Mouse (Mus musculus) MEL (cell line): ENCODE data around the gene Map7d3. TPM values are rescaled to one million over a fixed set of nuclear protein-coding genes. Genes with fewer than 3 reads are reported as not detected.
A peak's percentile ranks its signal among the peaks of the same experiment; 100 is the strongest.

Experiments used
- DNase-seq: peaks from one replicate; pipeline ENCODE4 v3.0.0; 2011; ENCODE audit warnings: low read depth, low spot score
- H3K27ac ChIP-seq: 2 replicates; pipeline ENCODE4 v1.5.1; 2012; ENCODE audit warnings: low read depth, mild to moderate bottlenecking, control low read depth, low read length, moderate library complexity; ENCODE audit not compliant: control insufficient read depth
- H3K27me3 ChIP-seq, 2 experiments: fragments of 150-350 bp in 1 of 2; sonication (generic) in 1 of 2; 2 replicates each; pipeline ENCODE4 v1.6.1; 2012; ENCODE audit warnings: low read length in 2 of 2, mild to moderate bottlenecking in 2 of 2, improper control_type of control experiment in 1 of 2, moderate library complexity in 1 of 2; ENCODE audit not compliant: insufficient read depth in 2 of 2, control insufficient read depth in 1 of 2
- H3K36me3 ChIP-seq, 2 experiments: 2 replicates each; pipeline ENCODE4 v1.6.1; 2012 to 2014; ENCODE audit warnings: low read length in 2 of 2, improper control_type of control experiment in 1 of 2, inconsistent platforms in 1 of 2, mild to moderate bottlenecking in 1 of 2; ENCODE audit not compliant: insufficient read depth in 2 of 2, control insufficient read depth in 1 of 2
- H3K4me1 ChIP-seq, 2 experiments: fragments of 150-350 bp in 1 of 2; sonication (generic) in 1 of 2; 2 replicates each; pipeline ENCODE4 v1.6.1; 2012; ENCODE audit warnings: low read length in 2 of 2, improper control_type of control experiment in 1 of 2, mild to moderate bottlenecking in 1 of 2; ENCODE audit not compliant: insufficient read depth in 2 of 2, control insufficient read depth in 1 of 2
- H3K4me3 ChIP-seq, 2 experiments: fragments of 150-350 bp in 1 of 2; sonication (generic) in 1 of 2; 2 replicates each; pipeline ENCODE4 v1.5.1; 2012; ENCODE audit warnings: low read depth in 2 of 2, low read length in 2 of 2, mild to moderate bottlenecking in 2 of 2, moderate library complexity in 2 of 2, control low read depth in 1 of 2, improper control_type of control experiment in 1 of 2; ENCODE audit not compliant: control insufficient read depth in 1 of 2, insufficient read depth in 1 of 2
- H3K79me2 ChIP-seq: 2 replicates; pipeline ENCODE4 v1.6.1; 2012; ENCODE audit warnings: mild to moderate bottlenecking, low read length, moderate library complexity; ENCODE audit not compliant: control insufficient read depth, poor library complexity, insufficient read depth
- H3K9ac ChIP-seq: 2 replicates; pipeline ENCODE4 v1.6.1; 2012; ENCODE audit warnings: low read depth, mild to moderate bottlenecking, control low read depth, low read length, moderate library complexity; ENCODE audit not compliant: control insufficient read depth, poor library complexity, severe bottlenecking
- H3K9me3 ChIP-seq: fragments of 150-350 bp; sonication (generic); replicated peaks from 2 replicates; pipeline ENCODE4 v1.6.1; 2012; ENCODE audit warnings: mild to moderate bottlenecking, low read length, improper control_type of control experiment, moderate library complexity; ENCODE audit not compliant: insufficient read depth
- CHD1 ChIP-seq: IDR thresholded peaks from 2 replicates; pipeline ENCODE4 v1.6.1; 2012; ENCODE audit warnings: low read depth, mild to moderate bottlenecking, inconsistent platforms, low read length, improper control_type of control experiment
- CTCF ChIP-seq, 3 experiments: IDR thresholded peaks in 2 of 3; conservative IDR thresholded peaks in 1 of 3; 2 replicates each; pipeline ENCODE4 v1.5.1; 2011 to 2012; ENCODE audit warnings: low read length in 3 of 3, low read depth in 2 of 3, mild to moderate bottlenecking in 2 of 3, improper control_type of control experiment in 1 of 3, inconsistent platforms in 1 of 3, mixed read lengths in 1 of 3, moderate library complexity in 1 of 3; ENCODE audit not compliant: control insufficient read depth in 1 of 3, insufficient read depth in 1 of 3, poor library complexity in 1 of 3, severe bottlenecking in 1 of 3
- E2F4 ChIP-seq: IDR thresholded peaks from 2 replicates; pipeline ENCODE4 v1.6.1; 2011; ENCODE audit warnings: low read depth, low read length, improper control_type of control experiment, borderline replicate concordance
- ELF1 ChIP-seq: IDR thresholded peaks from 2 replicates; pipeline ENCODE4 v1.6.1; 2014; ENCODE audit warnings: low read depth, mild to moderate bottlenecking, inconsistent platforms, low read length, improper control_type of control experiment, moderate library complexity
- EP300 ChIP-seq, 2 experiments: IDR thresholded peaks; 2 replicates each; pipeline ENCODE4 v1.6.1; 2011; ENCODE audit warnings: improper control_type of control experiment in 2 of 2, low read length in 2 of 2, low read depth in 1 of 2, mild to moderate bottlenecking in 1 of 2
- KAT2A ChIP-seq: conservative IDR thresholded peaks from 2 replicates; pipeline ENCODE4 v1.6.1; 2012; ENCODE audit warnings: low read depth, low read length, improper control_type of control experiment, inconsistent platforms
- MYB ChIP-seq: IDR thresholded peaks from 2 replicates; pipeline ENCODE4 v1.6.1; 2011; ENCODE audit warnings: mild to moderate bottlenecking, low read depth, low read length, improper control_type of control experiment
- MYC ChIP-seq: IDR thresholded peaks from 2 replicates; pipeline ENCODE4 v1.6.1; 2011; ENCODE audit warnings: low read depth, mild to moderate bottlenecking, low read length, improper control_type of control experiment, moderate library complexity
- NELFE ChIP-seq: IDR thresholded peaks from 2 replicates; pipeline ENCODE4 v1.6.1; 2011; ENCODE audit warnings: low read depth, low read length, improper control_type of control experiment
- POLR2AphosphoS2 ChIP-seq: IDR thresholded peaks from 2 replicates; pipeline ENCODE4 v1.6.1; 2011; ENCODE audit warnings: low read length, improper control_type of control experiment
- RAD21 ChIP-seq: IDR thresholded peaks from 2 replicates; pipeline ENCODE4 v1.6.1; 2011; ENCODE audit warnings: mild to moderate bottlenecking, low read depth, low read length, improper control_type of control experiment
- SMC3 ChIP-seq: IDR thresholded peaks from 2 replicates; pipeline ENCODE4 v1.6.1; 2011; ENCODE audit warnings: low read depth, low read length, improper control_type of control experiment
- TAL1 ChIP-seq: IDR thresholded peaks from 2 replicates; pipeline ENCODE4 v1.6.1; 2012; ENCODE audit warnings: mild to moderate bottlenecking, inconsistent platforms, low read length, moderate library complexity, mixed read lengths
- TBP ChIP-seq: IDR thresholded peaks from 2 replicates; pipeline ENCODE4 v1.8.0; 2011; ENCODE audit warnings: low read depth, low read length, improper control_type of control experiment
- USF1 ChIP-seq: IDR thresholded peaks from 2 replicates; pipeline ENCODE4 v1.6.1; 2014; ENCODE audit warnings: low read depth, mild to moderate bottlenecking, inconsistent platforms, low read length, improper control_type of control experiment, moderate library complexity
- ZC3H11A ChIP-seq: IDR thresholded peaks from 2 replicates; pipeline ENCODE4 v1.6.1; 2012; ENCODE audit warnings: low read depth, mild to moderate bottlenecking, inconsistent platforms, low read length, improper control_type of control experiment
- ZKSCAN1 ChIP-seq: IDR thresholded peaks from 2 replicates; pipeline ENCODE4 v1.6.1; 2012; ENCODE audit warnings: low read depth, mild to moderate bottlenecking, inconsistent platforms, low read length, improper control_type of control experiment, moderate library complexity
- polyA plus RNA-seq, 2 experiments: library from polyadenylated mRNA; stranded (reverse) in 1 of 2; unstranded in 1 of 2; fragments of >175 nt in 1 of 2; fragments of >200 nt in 1 of 2; gene quantifications; 2 replicates each; pipeline versions ENCODE4 v1.2.1 to v1.2.4; 2012; ENCODE audit warnings: low replicate concordance in 2 of 2, low read depth in 1 of 2; ENCODE audit not compliant: insufficient read length in 2 of 2, insufficient read depth in 1 of 2, missing spikeins in 1 of 2
- total RNA-seq: library from RNA; depleted of rRNA; stranded (reverse); fragments of 300-350 nt; gene quantifications from 2 replicates; pipeline ENCODE4 v1.2.3, GENCODE M21; 2012

Map7d3 gene
- total and polyA plus RNA-seq, 3 experiments = not detected

DNA sequence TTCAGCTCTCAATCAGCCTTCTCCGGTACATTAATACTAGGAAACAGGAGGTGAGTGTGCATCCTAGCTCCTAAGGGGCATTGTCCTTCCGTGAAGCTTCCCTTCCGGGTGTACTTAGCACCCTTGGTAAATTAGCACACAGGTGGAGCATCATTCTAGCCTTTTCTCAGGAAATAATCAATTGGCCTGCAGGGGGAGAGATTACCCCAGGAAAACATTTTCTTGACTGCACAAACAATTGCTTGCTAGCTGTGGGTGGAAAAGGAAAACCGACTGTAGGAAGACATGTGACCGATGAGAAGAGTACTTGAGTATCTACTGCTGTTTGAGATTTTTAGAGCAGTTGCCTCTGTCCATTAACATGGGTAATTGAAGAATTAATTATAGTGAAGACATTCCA lies 19.1 kb upstream of the Map7d3 start:
- Histone ChIP-seq H3K4me3 (no peak overlapping the region), H3K36me3 (no peaks in the 10 kb centered on the region), H3K4me1 (no peaks in the 10 kb centered on the region), H3K27ac (no peak overlapping the region), H3K9me3 (no peaks in the 10 kb centered on the region), H3K79me2 (no peaks in the 10 kb centered on the region), H3K9ac (no peak overlapping the region), H3K27me3 (no peaks in the 10 kb centered on the region)
- DNase-seq = no peak
- TF ChIP-seq ZC3H11A = no peak
- no peak for TF ChIP-seq KAT2A
- TF ChIP-seq TBP = no peak
- no peak for TF ChIP-seq E2F4
- TF ChIP-seq POLR2AphosphoS2 = no peak
- TF ChIP-seq CTCF (IDR thresholded peaks at IDR 0.05 in 2 of 3, conservative IDR thresholded peaks at IDR 0.05 in 1 of 3; ENCODE audit: control insufficient read depth in 1 of 3, insufficient read depth in 1 of 3, low read depth in 2 of 3, low read length in 3 of 3, poor library complexity in 1 of 3, severe bottlenecking in 1 of 3) = no peak; a peak in 1 of 6 replicates

DNA sequence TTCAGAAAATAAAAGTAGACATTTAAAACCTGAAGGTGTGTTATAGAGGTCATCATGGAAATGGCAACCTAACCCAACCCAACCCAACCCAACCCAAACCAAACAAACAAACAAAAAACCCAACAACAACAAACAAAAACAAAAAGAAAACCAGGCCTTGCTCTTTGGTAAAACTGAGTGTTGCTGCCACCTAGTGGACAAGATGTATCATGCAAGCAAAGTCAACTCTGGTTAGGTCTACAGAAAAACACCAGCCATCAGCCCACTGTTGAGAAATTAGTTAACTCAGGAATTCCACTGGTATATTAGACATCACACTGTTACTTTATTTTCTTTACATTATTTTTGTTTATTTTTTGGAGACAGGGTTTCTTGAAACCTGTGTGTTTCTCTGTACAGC lies 17.2 kb upstream of the Map7d3 start:
- Histone ChIP-seq H3K4me3 (no peak overlapping the region), H3K36me3 (no peaks in the 10 kb centered on the region), H3K27me3 (no peaks in the 10 kb centered on the region), H3K9me3 (no peaks in the 10 kb centered on the region), H3K79me2 (no peaks in the 10 kb centered on the region), H3K9ac (no peak overlapping the region), H3K27ac (no peak overlapping the region), H3K4me1 (0 out of 4 replicates have a peak, but pooled peaks cover 0 to 3% of the 10 kb centered on the region in 2 experiments)
- TF ChIP-seq ZKSCAN1 (no peak), EP300 (IDR thresholded peaks at IDR 0.05; ENCODE audit: low read depth in 1 of 2, low read length in 2 of 2) (no peak), SMC3 (peak; percentile 49), TAL1 (no peak), CTCF (IDR thresholded peaks at IDR 0.05 in 2 of 3, conservative IDR thresholded peaks at IDR 0.05 in 1 of 3; ENCODE audit: control insufficient read depth in 1 of 3, insufficient read depth in 1 of 3, low read depth in 2 of 3, low read length in 3 of 3, poor library complexity in 1 of 3, severe bottlenecking in 1 of 3) (peak; percentile 27 to 62 (median 28); a peak in 5 of 6 replicates), RAD21 (peak; percentile 49), NELFE (no peak), ZC3H11A (peak; percentile 31; the same call in 1 of the 2 replicates), CHD1 (no peak)
- DNase-seq = peak; percentile 29

DNA sequence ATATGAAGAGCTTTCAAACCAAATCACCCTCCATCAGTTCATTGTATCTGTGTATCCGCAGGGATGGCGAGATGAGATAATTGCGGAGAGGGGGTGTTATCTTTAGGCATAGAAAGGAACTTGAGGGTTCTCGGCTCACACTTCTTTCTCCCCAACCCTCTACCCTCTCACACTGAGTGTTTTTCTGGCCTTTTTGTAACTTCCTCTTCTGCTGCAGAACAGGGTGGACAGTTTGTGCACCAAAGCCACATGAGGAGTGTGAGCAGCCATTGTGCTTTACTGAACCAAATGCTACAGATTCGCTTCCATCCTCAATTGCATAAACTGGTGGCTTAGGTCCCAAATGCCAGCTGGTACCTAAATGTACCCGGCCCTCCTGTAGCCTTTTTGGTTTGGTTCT lies 13.7 kb upstream of the Map7d3 start:
- Histone ChIP-seq H3K9ac (no peak overlapping the region), H3K9me3 (no peaks in the 10 kb centered on the region), H3K4me1 (0 out of 4 replicates have a peak, but pooled peaks cover 0 to 3% of the 10 kb centered on the region in 2 experiments), H3K79me2 (no peaks in the 10 kb centered on the region), H3K27ac (no peak overlapping the region), H3K4me3 (no peak overlapping the region), H3K27me3 (no peaks in the 10 kb centered on the region), H3K36me3 (no peaks in the 10 kb centered on the region)
- no peak for TF ChIP-seq USF1
- no peak for TF ChIP-seq MYB
- TF ChIP-seq ELF1 = no peak
- TF ChIP-seq NELFE = no peak
- TF ChIP-seq MYC = no peak
- no peak for TF ChIP-seq TAL1
- no peak for TF ChIP-seq ZKSCAN1
- DNase-seq = peak; percentile 17
